Mouse (Mus musculus) liver, embryonic 12.5 days (tissue): ENCODE data around the gene Slc38a11. TPM values are rescaled to one million over a fixed set of nuclear protein-coding genes. Genes with fewer than 3 reads are reported as not detected.

ENCODE experiments used
- ATAC-seq: fragments of 200-750 bp; cut with Nextera tagmentation; 2 replicates; pipeline ENCODE4 v1.8.0; 2017; ENCODE audit warnings: moderate number of reproducible peaks, mild to moderate bottlenecking, moderate library complexity
- H3K27ac ChIP-seq: fragments of 300-500 bp; sonication (generic); 2 replicates; pipeline ENCODE4 v1.5.1; 2016; ENCODE audit warnings: mild to moderate bottlenecking
- H3K27me3 ChIP-seq: fragments of 300-500 bp; sonication (generic); replicated peaks from 2 replicates; pipeline ENCODE4 v1.6.1; 2016; ENCODE audit warnings: mild to moderate bottlenecking, moderate library complexity
- H3K36me3 ChIP-seq: fragments of 300-500 bp; sonication (generic); 2 replicates; pipeline ENCODE4 v1.6.1; 2016; ENCODE audit warnings: mild to moderate bottlenecking, moderate library complexity
- H3K4me1 ChIP-seq: fragments of 300-500 bp; sonication (generic); 2 replicates; pipeline ENCODE4 v1.6.1; 2016
- H3K4me2 ChIP-seq: fragments of 300-500 bp; sonication (generic); 2 replicates; pipeline ENCODE4 v1.6.1; 2016; ENCODE audit warnings: mild to moderate bottlenecking, moderate library complexity
- H3K4me3 ChIP-seq: fragments of 300-500 bp; sonication (generic); 2 replicates; pipeline ENCODE4 v1.5.1; 2016; ENCODE audit warnings: mild to moderate bottlenecking, moderate library complexity
- H3K9ac ChIP-seq: fragments of 300-500 bp; sonication (generic); 2 replicates; pipeline ENCODE4 v1.6.1; 2016; ENCODE audit warnings: mild to moderate bottlenecking, moderate library complexity
- H3K9me3 ChIP-seq: fragments of 300-500 bp; sonication (generic); replicated peaks from 2 replicates; pipeline ENCODE4 v1.6.1; 2016; ENCODE audit warnings: mild to moderate bottlenecking, moderate library complexity
- WGBS: fragments of 180-500 bp; shearing (Covaris S2); methylation state at CpG from one replicate; pipeline ENCODE4 v1.1.7; 2016; ENCODE audit not compliant: insufficient replicate concordance; 5-methylcytosine and 5-hydroxymethylcytosine counted together
- microRNA-seq: library from miRNA; unstranded; fragments of <30 nt; microRNA quantifications from one replicate; pipeline ENCODE4, GENCODE M21; 2017
- polyA plus RNA-seq: library from polyadenylated mRNA; unstranded; fragments of >200 nt; fragmentation: Nextera tagmentation; extraction: Ambion mirVana; gene quantifications from 2 replicates; pipeline ENCODE4 v1.2.1, GENCODE M21; 2016

Slc38a11 gene
- polyA plus RNA-seq, 1 experiment from 2014 or later = not detected

GRCm38 (mm10) chr2:65268731-65269130 is 95.1 kb downstream of the Slc38a11 start:
- no peaks in the 10 kb centered on the region for H3K9me3 ChIP-seq
- 74% methylated on average over 6 of the region's 6 CpGs for WGBS
- no peak overlapping the region for H3K9ac ChIP-seq
- no peak overlapping the region for H3K4me3 ChIP-seq
- no peak for ATAC-seq
- no peak overlapping the region for H3K4me2 ChIP-seq
- no peaks in the 10 kb centered on the region for H3K36me3 ChIP-seq
- H3K27me3 ChIP-seq = no peaks in the 10 kb centered on the region
- H3K27ac ChIP-seq = no peak overlapping the region
- no peaks in the 10 kb centered on the region for H3K4me1 ChIP-seq

- no peak overlapping the region for H3K9ac ChIP-seq
- no peak overlapping the region for H3K4me3 ChIP-seq
- no peak for ATAC-seq
- no peaks in the 10 kb centered on the region for H3K27me3 ChIP-seq
- no peaks in the 10 kb centered on the region for H3K4me1 ChIP-seq
- no peaks in the 10 kb centered on the region for H3K9me3 ChIP-seq
- WGBS = 53% methylated on average over 4 of the region's 4 CpGs
- no peak overlapping the region for H3K27ac ChIP-seq
- H3K36me3 ChIP-seq = no peaks in the 10 kb centered on the region
- H3K4me2 ChIP-seq = no peak overlapping the region
Measured at GRCm38 (mm10) chr2:65267834-65268233, 96.0 kb downstream of the Slc38a11 start.

- H3K36me3 ChIP-seq = no peaks in the 10 kb centered on the region
- no peaks in the 10 kb centered on the region for H3K4me1 ChIP-seq
- H3K27me3 ChIP-seq = no peaks in the 10 kb centered on the region
- no peak for ATAC-seq
- H3K9ac ChIP-seq = no peak overlapping the region
- no peak overlapping the region for H3K27ac ChIP-seq
- no peaks in the 10 kb centered on the region for H3K9me3 ChIP-seq
- no peak overlapping the region for H3K4me2 ChIP-seq
- 59% methylated on average over 5 of the region's 5 CpGs for WGBS
- no peak overlapping the region for H3K4me3 ChIP-seq
Measured at GRCm38 (mm10) chr2:65266576-65267299, 97.1 kb downstream of the Slc38a11 start.

Small RNA genes within 50 kb of the gene (microRNA-seq; reads per million reads assigned to microRNA genes)
- gene Mir6337 = not detected

Other genes starting within 250 kb of the Slc38a11 start
- 4.3 and 4.4 TPM in 2 replicates for gene Cobll1, start 124.6 kb downstream of the Slc38a11 start, polyA plus RNA-seq
- gene Scn3a, start 203.6 kb upstream of the Slc38a11 start, polyA plus RNA-seq = 0.02 TPM in 2 replicates